Mouse (Mus musculus) intestine, embryonic 16.5 days (tissue): ENCODE results near the gene Olfr223. TPM values are rescaled to one million over a fixed set of nuclear protein-coding genes. Genes with fewer than 3 reads are reported as not detected.

ENCODE experiments used
- ATAC-seq: fragments of 200-750 bp; cut with Nextera tagmentation; 2 replicates; pipeline ENCODE4 v1.8.0; 2017; ENCODE audit warnings: moderate TSS enrichment, moderate library complexity
- H3K27ac ChIP-seq: fragments of 300-500 bp; sonication (generic); 2 replicates; pipeline ENCODE4 v1.5.1; 2014; ENCODE audit warnings: mild to moderate bottlenecking, low read length
- H3K27me3 ChIP-seq: fragments of 300-500 bp; sonication (generic); replicated peaks from 2 replicates; pipeline ENCODE4 v1.6.1; 2014; ENCODE audit warnings: low read length, control low read depth, mixed read lengths; ENCODE audit not compliant: control insufficient read depth, insufficient read depth
- H3K36me3 ChIP-seq: fragments of 300-500 bp; sonication (generic); 2 replicates; pipeline ENCODE4 v1.6.1; 2014; ENCODE audit warnings: low read length, control low read depth; ENCODE audit not compliant: control insufficient read depth, insufficient read depth
- H3K4me1 ChIP-seq: fragments of 300-500 bp; sonication (generic); 2 replicates; pipeline ENCODE4 v1.6.1; 2014; ENCODE audit warnings: low read length, control low read depth, mixed read lengths; ENCODE audit not compliant: control insufficient read depth, insufficient read depth
- H3K4me2 ChIP-seq: fragments of 300-500 bp; sonication (generic); 2 replicates; pipeline ENCODE4 v1.6.1; 2014; ENCODE audit warnings: low read depth, low read length, control low read depth
- H3K4me3 ChIP-seq: fragments of 300-500 bp; sonication (generic); 2 replicates; pipeline ENCODE4 v1.5.1; 2014; ENCODE audit warnings: mild to moderate bottlenecking, low read length
- H3K9ac ChIP-seq: fragments of 300-500 bp; sonication (generic); 2 replicates; pipeline ENCODE4 v1.6.1; 2014; ENCODE audit warnings: low read depth, low read length
- H3K9me3 ChIP-seq: fragments of 300-500 bp; sonication (generic); 2 replicates; pipeline ENCODE4 v1.6.1; 2016; ENCODE audit warnings: low read length, control low read depth; ENCODE audit not compliant: control insufficient read depth
- WGBS: fragments of 180-500 bp; shearing (Covaris S2); extraction: QIAGEN DNeasy Blood & Tissue Kit; methylation state at CpG from one replicate; pipeline ENCODE4 v1.1.7; 2014; 5-methylcytosine and 5-hydroxymethylcytosine counted together
- polyA plus RNA-seq: library from polyadenylated mRNA; unstranded; fragments of >200 nt; fragmentation: Nextera tagmentation; extraction: Ambion mirVana; gene quantifications from 2 replicates; pipeline ENCODE4 v1.2.1, GENCODE M21; 2015

Olfr223 gene
- polyA plus RNA-seq, 1 experiment from 2014 or later, result not detected

DNA sequence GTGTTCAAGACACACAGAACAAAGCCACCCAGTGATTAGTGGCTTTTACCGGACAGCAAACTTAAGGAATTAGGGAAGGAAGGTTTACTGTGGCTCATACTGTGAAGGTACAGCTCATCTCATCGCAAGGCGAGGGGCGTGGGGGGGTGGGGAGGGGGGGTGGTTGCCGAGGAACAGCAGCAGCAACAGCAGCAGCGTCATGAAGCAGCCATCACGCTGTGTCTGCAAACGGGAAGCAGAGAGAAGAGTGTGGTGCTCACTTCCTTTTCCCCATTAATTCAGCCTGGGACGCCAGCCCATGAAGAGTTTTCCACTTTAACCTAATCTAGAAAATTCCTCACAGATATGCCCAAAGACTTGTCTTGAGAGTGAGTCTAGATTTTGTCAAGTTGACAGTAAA is 30.3 kb downstream of the Olfr223 start:
- Histone ChIP-seq H3K4me3 (no peak overlapping the region), H3K4me2 (no peak overlapping the region), H3K27me3 (no peaks in the 10 kb centered on the region), H3K36me3 (no peaks in the 10 kb centered on the region), H3K4me1 (no peaks in the 10 kb centered on the region), H3K9ac (no peak overlapping the region), H3K9me3 (no peaks in the 10 kb centered on the region), H3K27ac (no peak overlapping the region)
- WGBS, result 63% methylated on average over 9 of the region's 9 CpGs
- no peak for ATAC-seq

DNA sequence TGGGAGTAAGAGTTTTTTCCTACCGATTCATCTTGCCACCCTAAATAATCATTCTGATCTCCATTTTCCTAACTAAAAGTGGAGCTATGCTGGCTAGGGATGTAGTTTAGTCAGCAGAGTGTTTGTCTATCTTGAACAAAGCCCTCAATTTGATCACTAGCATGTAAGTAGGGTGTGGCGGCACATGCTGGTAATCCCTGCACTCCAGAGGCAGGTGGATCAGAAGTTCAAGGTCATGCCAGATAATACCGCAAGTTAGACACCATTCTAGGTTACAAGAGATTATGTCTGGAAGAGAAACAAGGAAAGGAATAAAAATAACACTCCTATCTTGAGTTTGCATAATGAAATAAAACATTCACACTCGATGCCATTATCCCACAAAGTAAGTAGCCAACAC is 30.8 kb downstream of the Olfr223 start:
- H3K36me3 ChIP-seq, result no peaks in the 10 kb centered on the region
- 89% methylated on average over 4 of the region's 4 CpGs for WGBS
- no peak for ATAC-seq
- no peak overlapping the region for H3K27ac ChIP-seq
- H3K27me3 ChIP-seq, result no peaks in the 10 kb centered on the region
- H3K4me2 ChIP-seq, result no peak overlapping the region
- H3K4me1 ChIP-seq, result no peaks in the 10 kb centered on the region
- no peak overlapping the region for H3K4me3 ChIP-seq
- H3K9ac ChIP-seq, result no peak overlapping the region
- no peaks in the 10 kb centered on the region for H3K9me3 ChIP-seq

DNA sequence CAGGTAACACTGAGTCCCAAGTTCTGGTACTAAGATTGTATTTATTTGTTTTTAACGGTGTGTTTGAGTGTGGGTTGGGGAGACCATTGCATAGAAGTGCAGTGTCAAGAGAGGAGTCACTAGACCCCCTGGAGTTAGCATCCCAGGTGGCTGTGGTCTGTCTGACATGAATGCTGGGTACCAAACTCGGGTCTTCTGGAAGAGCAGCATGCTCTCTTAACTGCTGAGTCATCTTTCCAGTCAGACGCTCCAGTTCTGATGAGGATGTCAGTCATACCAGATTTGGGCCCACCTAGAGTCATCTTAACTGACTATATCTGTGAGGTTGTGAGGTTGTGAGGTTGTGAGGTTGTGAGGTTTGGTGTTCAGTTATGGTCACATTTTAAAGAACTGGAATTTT is 32.2 kb downstream of the Olfr223 start:
- no peaks in the 10 kb centered on the region for H3K36me3 ChIP-seq
- no peak overlapping the region for H3K9ac ChIP-seq
- no peak overlapping the region for H3K4me3 ChIP-seq
- H3K27me3 ChIP-seq, result no peaks in the 10 kb centered on the region
- H3K4me2 ChIP-seq, result no peak overlapping the region
- no peaks in the 10 kb centered on the region for H3K9me3 ChIP-seq
- no peak overlapping the region for H3K27ac ChIP-seq
- WGBS, result 75% methylated on average over 3 of the region's 3 CpGs
- no peaks in the 10 kb centered on the region for H3K4me1 ChIP-seq
- no peak for ATAC-seq

DNA sequence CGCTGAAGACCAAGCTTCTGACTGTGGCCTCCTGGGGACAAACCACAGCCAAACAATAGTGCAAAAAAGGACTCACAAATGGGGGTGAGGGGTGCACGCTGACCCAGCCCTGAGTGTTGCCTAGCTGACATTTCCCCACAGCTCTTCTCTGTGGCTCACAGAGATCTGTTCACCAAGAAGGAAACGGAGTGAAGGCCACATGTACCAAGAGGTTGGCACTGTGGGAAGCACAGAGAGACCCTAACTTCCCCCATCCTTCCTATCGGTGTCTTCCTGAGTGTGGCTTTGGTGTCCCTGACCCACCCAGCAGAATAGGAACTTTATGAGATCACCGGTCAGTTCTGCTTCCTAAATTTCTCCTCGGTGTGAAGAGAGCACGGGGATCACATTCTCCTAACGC is 38.6 kb downstream of the Olfr223 start:
- no peak for ATAC-seq
- no peak overlapping the region for H3K27ac ChIP-seq
- 84% methylated on average over 8 of the region's 8 CpGs for WGBS

DNA sequence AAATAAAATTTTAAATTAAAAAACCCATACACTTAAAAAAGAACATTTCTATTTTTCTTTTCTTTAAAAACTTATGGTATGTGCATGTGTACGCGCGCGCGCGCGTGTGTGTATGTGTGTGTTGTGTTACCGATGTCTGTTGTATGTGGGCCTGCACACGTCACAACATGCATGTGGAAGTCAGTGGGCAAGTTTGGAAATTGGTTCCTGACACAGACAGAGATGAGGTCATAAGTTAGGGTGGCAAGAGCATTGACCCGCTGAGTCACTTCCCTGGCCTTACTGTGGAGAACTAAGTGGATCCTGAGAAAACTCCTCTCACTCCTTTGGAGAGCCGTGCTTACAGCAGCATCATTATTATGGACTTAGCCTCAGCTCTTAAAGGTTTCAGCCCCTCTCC is 39.0 kb downstream of the Olfr223 start:
- no peaks in the 10 kb centered on the region for H3K9me3 ChIP-seq
- no peak overlapping the region for H3K4me3 ChIP-seq
- no peak overlapping the region for H3K4me2 ChIP-seq
- no peak overlapping the region for H3K9ac ChIP-seq
- no peaks in the 10 kb centered on the region for H3K36me3 ChIP-seq
- ATAC-seq, result no peak
- H3K27me3 ChIP-seq, result no peaks in the 10 kb centered on the region
- no peaks in the 10 kb centered on the region for H3K4me1 ChIP-seq
- H3K27ac ChIP-seq, result no peak overlapping the region
- WGBS, result 96% methylated on average over 11 of the region's 11 CpGs

More for the DNA sequence above, 38.6 kb downstream of the Olfr223 start:
- Histone ChIP-seq H3K9me3 (no peaks in the 10 kb centered on the region), H3K4me3 (no peak overlapping the region), H3K4me2 (no peak overlapping the region), H3K4me1 (no peaks in the 10 kb centered on the region), H3K36me3 (no peaks in the 10 kb centered on the region), H3K9ac (no peak overlapping the region), H3K27me3 (no peaks in the 10 kb centered on the region)

DNA sequence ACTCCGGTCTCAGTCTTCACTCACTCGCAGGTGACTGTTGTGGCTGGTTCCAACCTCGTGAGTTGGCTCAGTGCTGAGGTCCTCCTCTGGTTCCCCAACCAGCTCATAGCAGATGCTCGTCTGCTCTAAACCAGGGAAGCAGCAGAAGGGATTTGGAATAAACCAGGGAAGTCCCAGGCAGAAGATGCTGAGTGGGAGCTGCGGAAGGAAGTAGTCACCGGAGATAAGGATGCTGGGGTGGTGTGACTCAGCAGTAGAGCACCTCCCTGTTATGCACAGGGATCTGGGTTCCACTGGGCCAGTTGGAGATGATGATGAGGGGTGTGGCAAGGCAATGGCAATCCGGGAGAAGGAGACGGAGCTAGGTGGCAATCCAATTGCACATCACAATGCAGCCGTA is 49.1 kb downstream of the Olfr223 start:
- Histone ChIP-seq H3K9me3 (no peaks in the 10 kb centered on the region), H3K4me2 (no peak overlapping the region), H3K4me1 (no peaks in the 10 kb centered on the region), H3K27ac (no peak overlapping the region), H3K27me3 (no peaks in the 10 kb centered on the region), H3K4me3 (no peak overlapping the region), H3K9ac (no peak overlapping the region), H3K36me3 (no peaks in the 10 kb centered on the region)
- WGBS, result 84% methylated on average over 9 of the region's 9 CpGs
- no peak for ATAC-seq

DNA sequence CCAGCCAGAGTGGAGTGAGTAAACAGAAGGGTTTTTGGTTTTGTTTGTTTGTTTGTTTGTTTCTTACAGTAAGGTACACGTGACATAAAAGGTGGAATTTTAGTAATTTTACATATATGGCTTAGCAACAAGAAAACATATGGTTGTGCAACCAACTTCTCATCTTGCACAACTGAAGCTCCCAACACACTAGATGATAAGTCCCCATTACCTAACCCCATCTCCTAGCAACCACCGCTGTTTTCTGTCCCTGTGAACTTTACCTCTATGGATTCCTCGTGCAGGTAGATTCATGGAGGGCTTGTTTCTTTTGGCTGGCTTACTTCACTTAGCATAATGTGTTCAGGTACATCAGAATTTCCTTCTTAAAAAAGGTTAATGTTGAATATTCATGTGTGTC is 49.7 kb downstream of the Olfr223 start:
- no peak overlapping the region for H3K4me2 ChIP-seq
- H3K4me3 ChIP-seq, result no peak overlapping the region
- no peaks in the 10 kb centered on the region for H3K4me1 ChIP-seq
- no peak for ATAC-seq
- no peaks in the 10 kb centered on the region for H3K27me3 ChIP-seq
- H3K9ac ChIP-seq, result no peak overlapping the region
- H3K27ac ChIP-seq, result no peak overlapping the region
- H3K36me3 ChIP-seq, result no peaks in the 10 kb centered on the region
- no peaks in the 10 kb centered on the region for H3K9me3 ChIP-seq
- 59% methylated on average over 3 of the region's 3 CpGs for WGBS

DNA sequence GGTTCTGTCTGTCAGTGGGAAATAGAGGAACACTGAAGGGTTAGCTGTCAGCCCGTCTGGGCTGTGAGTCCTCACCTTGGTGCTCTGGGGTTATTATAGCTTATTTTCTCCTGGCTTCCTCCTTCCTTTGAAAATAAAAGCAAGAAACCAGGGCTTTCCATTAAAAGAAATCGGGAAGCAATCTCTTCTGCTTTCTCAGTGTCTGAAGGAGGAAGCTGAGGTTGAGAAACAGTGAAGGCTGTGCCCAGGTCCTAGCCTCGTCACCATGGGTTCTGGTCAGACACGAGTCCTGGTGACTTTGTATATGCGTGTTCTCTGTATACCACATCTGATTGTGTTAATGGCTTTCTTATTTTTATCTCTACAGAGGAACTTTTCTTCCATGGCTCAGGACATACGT is 50.6 kb downstream of the Olfr223 start:
- Histone ChIP-seq H3K9me3 (no peaks in the 10 kb centered on the region), H3K4me1 (no peaks in the 10 kb centered on the region), H3K27ac (no peak overlapping the region), H3K9ac (no peak overlapping the region), H3K36me3 (no peaks in the 10 kb centered on the region), H3K4me2 (no peak overlapping the region), H3K4me3 (no peak overlapping the region), H3K27me3 (no peaks in the 10 kb centered on the region)
- 77% methylated on average over 6 of the region's 6 CpGs for WGBS
- ATAC-seq, result no peak

DNA sequence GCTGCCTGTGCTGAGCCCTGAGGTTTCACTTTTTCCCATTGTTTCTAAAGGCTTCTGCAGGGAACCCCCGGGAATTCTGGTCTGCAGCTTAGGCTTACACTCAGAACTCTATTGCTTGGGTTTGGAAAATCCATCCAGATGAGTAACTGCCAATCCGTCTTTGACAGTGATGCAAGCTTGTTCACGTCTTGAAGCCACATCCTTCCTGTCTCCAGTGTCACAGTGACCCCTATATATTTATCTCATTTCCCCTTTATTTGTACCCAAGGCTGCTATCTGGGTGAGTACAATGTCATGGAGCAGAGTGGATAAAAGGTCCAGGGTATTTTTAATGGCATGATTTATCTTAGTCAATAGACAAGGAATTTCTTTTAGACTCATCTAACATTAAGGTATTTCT is 51.8 kb downstream of the Olfr223 start, which contains the start of gene Nlrp3:
Gene Nlrp3, plus strand, starts transcription at position 245 of the 400 bp plus-strand sequence.
- Histone ChIP-seq H3K9me3 (no peaks in the 10 kb centered on the region), H3K36me3 (no peaks in the 10 kb centered on the region), H3K27ac (no peak within 1 kb of the TSS), H3K4me2 (no peak within 1 kb of the TSS), H3K4me1 (no peaks in the 10 kb centered on the region), H3K4me3 (no peak within 1 kb of the TSS), H3K27me3 (no peaks in the 10 kb centered on the region), H3K9ac (no peak within 1 kb of the TSS)
- 47% methylated on average over 3 of the region's 3 CpGs for WGBS
- ATAC-seq, result no peak

DNA sequence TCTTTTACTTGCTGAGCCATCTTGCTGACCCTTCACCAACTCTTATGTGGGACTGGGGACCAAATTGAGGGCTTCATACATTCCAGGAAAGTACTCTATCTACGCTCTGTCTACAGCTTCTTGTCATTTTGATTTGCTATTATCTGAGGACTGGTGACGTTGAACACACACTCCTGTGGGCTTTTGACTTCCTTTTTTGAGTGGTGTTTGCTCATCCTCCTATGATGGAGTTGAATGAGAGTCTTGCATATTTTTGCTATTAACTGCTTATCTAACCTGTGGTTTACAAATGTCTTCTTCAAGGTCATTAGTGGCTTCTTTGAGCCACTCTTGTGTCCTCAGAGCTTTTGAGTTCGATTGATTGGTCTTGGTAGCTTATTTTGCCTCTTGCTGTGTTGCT is 53.0 kb downstream of the Olfr223 start:
- no peaks in the 10 kb centered on the region for H3K9me3 ChIP-seq
- 73% methylated on average over 3 of the region's 3 CpGs for WGBS
- H3K9ac ChIP-seq, result no peak overlapping the region
- H3K27ac ChIP-seq, result no peak overlapping the region
- no peak overlapping the region for H3K4me2 ChIP-seq
- no peaks in the 10 kb centered on the region for H3K27me3 ChIP-seq
- H3K4me3 ChIP-seq, result no peak overlapping the region
- ATAC-seq, result no peak
- H3K36me3 ChIP-seq, result no peaks in the 10 kb centered on the region
- H3K4me1 ChIP-seq, result no peaks in the 10 kb centered on the region
